Mouse (Mus musculus): ENCODE measurements around the gene Jchain. TPM values are rescaled to one million over a fixed set of nuclear protein-coding genes. Genes with fewer than 3 reads are reported as not detected.
"Not testable (repeated sequence)": the region's sequence is repeated elsewhere in the genome, so short reads cannot be mapped to it uniquely, and the experiment has no call there.

The Jchain gene
- polyA plus RNA-seq, 1 experiment from 2014 or later = 0.11 TPM

DNA sequence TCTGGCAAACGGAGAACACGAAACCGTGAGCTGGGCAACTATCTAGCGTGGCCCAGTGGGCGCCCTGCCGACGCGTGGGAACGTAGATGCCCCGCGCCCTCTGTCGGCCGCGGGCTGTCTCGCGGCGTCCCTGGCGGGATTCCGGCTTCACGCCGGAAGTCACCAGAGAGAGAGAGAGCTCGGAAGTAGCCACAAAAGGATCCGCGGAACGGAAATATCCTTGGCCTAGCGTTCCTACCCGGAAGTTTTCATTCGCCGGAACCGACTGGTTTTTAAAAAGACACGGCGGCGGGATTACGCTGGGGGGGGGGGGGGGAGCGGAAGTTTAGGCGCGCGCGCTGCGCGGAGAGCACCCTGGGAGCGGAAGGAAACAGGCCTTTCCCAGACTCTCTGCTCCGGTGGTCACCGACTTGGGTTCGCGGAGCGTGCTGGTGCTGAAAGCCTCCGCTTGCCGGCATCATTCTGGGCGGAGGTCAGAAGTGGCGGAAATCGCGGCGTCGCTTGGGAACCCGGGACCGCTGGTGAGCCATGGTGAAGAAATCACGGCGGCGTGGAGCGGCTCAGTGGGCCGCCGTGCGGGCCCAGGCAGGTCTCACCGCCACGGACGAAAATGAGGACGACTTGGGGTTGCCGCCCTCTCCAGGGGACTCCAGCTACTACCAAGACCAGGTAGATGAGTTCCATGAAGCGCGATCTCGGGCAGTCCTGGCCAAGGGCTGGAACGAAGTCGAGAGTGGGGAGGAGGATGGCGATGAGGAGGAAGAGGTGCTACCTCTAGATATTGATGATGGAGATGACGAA is 26.6 kb upstream of the Jchain start, which contains the start of gene Utp3:
TSS of gene Utp3 (plus strand) at position 377 of the 801 bp plus-strand sequence.
- Histone ChIP-seq H3K4me2 (peak within 1 kb of the TSS; percentile 91), H3K4me1 (peaks cover 27% of the 10 kb centered on the region), H3K27ac (peak within 1 kb of the TSS; percentile 90), H3K27me3 (replicated peaks) (no peaks in the 10 kb centered on the region), H3K4me3 (peak within 1 kb of the TSS; percentile 92), H3K9me3 (replicated peaks) (no peaks in the 10 kb centered on the region), H3K9ac (peak within 1 kb of the TSS; percentile 87), H3K36me3 (peaks cover 10% of the 10 kb centered on the region)
- ATAC-seq = peak; percentile 95
- WGBS (ENCODE audit: insufficient replicate concordance) = under 1% methylated on average over 76 of the region's 76 CpGs

GRCm38 (mm10) chr5:88553271-88554085 is 25.8 kb upstream of the Jchain start:
- Histone ChIP-seq H3K4me2 (peak overlapping the region; percentile 91), H3K9me3 (replicated peaks) (no peaks in the 10 kb centered on the region), H3K4me3 (peak overlapping the region; percentile 92), H3K9ac (peak overlapping the region; percentile 79), H3K4me1 (peaks cover 27% of the 10 kb centered on the region), H3K27ac (peak overlapping the region; percentile 90), H3K36me3 (peaks cover 10% of the 10 kb centered on the region), H3K27me3 (replicated peaks) (no peaks in the 10 kb centered on the region)
- ATAC-seq = peak; percentile 67
- WGBS (ENCODE audit: insufficient replicate concordance) = 2% methylated on average over 29 of the region's 29 CpGs

DNA sequence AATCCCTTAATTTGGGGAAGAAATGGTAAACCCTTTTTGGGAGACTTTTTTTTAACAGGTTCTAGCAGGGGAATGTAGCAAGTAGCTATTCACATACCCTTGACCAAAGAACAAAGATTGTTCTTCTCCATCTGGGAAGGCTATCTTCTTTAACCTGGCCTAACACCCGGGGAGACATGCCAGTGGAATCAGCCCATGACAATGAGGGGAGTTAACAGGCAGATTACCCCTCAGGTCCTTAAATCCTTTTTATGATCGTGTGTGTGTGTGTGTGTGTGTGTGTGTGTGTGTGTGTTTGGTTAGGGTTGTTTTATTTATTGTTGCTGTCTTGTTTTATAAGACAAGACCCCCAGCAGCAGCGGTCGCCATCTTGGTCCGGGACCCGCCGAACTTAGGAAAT is 17.8 kb upstream of the Jchain start:
- Histone ChIP-seq H3K27me3 (replicated peaks) (no peaks in the 10 kb centered on the region), H3K4me2 (no peak overlapping the region), H3K4me3 (no peak overlapping the region), H3K9ac (no peak overlapping the region), H3K27ac (no peak overlapping the region), H3K9me3 (replicated peaks) (no peaks in the 10 kb centered on the region), H3K4me1 (no peaks in the 10 kb centered on the region), H3K36me3 (no peaks in the 10 kb centered on the region)
- ATAC-seq = no peak
- WGBS (ENCODE audit: insufficient replicate concordance) = 71% methylated on average over 7 of the region's 7 CpGs

- not testable (repeated sequence) for H3K4me3 ChIP-seq; H3K9me3 ChIP-seq (replicated peaks); H3K27me3 ChIP-seq (replicated peaks); H3K9ac ChIP-seq; H3K27ac ChIP-seq; H3K4me2 ChIP-seq; H3K36me3 ChIP-seq; ATAC-seq; H3K4me1 ChIP-seq
- 78% methylated on average over 1 of the region's 1 CpGs for WGBS (ENCODE audit: insufficient replicate concordance)
These were observed 16.7 kb upstream of the Jchain start for GRCm38 (mm10) chr5:88544411-88544810.

DNA sequence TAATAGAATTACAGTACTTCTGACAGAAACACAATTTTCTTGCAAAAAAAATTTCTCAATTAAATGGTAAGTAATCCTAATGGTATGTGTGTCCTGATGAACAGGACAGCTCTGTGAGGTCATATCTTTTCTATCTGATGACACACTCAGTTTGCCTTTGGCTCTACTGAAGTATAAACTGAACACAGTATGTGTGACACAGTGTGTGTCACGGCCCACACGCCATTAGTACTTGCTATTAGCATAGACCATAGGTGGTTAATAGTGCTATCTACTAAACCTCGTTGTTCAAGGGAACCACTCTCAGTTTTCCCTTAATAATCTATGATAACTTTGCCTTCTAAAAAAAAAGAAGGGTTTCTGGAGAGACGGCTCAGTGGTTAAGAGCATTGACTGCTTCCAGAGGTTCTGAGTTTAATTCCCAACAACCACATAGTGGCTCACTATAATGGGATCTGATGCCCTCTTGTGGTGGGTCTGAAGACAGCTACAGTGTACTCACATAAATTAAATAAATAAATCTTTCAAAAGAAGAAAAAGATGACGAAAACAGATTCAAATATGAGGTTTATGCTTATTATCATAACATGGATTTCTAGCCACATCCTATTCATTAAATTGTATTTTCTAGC is 15.1 kb upstream of the Jchain start:
- 48% methylated on average over 5 of the region's 5 CpGs for WGBS (ENCODE audit: insufficient replicate concordance)
- no peak for ATAC-seq
- no peak overlapping the region for H3K9ac ChIP-seq
- no peaks in the 10 kb centered on the region for H3K9me3 ChIP-seq (replicated peaks)
- H3K27ac ChIP-seq = no peak overlapping the region
- H3K4me1 ChIP-seq = no peaks in the 10 kb centered on the region
- H3K4me2 ChIP-seq = no peak overlapping the region
- no peak overlapping the region for H3K4me3 ChIP-seq
- no peaks in the 10 kb centered on the region for H3K36me3 ChIP-seq
- no peaks in the 10 kb centered on the region for H3K27me3 ChIP-seq (replicated peaks)

DNA sequence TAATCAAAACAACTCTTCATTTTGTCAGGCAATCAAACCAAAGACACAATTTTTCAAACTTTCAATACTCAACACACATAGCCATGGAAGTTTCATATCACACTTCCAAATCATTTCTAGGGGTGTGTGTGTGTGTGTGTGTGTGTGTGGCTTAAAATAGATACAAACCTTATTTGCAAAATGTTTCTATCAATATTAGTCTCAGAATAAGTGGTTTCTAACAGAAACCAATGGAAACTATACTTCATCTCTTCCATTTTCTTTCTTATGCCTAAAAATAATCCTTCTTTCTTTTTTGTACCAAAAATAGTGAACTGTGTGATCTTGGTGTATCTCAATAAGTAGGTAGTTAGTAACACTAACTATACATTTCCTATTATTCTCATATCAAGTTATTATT is 13.2 kb upstream of the Jchain start:
- no peak overlapping the region for H3K4me3 ChIP-seq
- H3K27me3 ChIP-seq (replicated peaks) = no peaks in the 10 kb centered on the region
- ATAC-seq = no peak
- no peaks in the 10 kb centered on the region for H3K36me3 ChIP-seq
- no peaks in the 10 kb centered on the region for H3K9me3 ChIP-seq (replicated peaks)
- H3K4me2 ChIP-seq = no peak overlapping the region
- no peaks in the 10 kb centered on the region for H3K4me1 ChIP-seq
- H3K9ac ChIP-seq = no peak overlapping the region
- H3K27ac ChIP-seq = no peak overlapping the region

DNA sequence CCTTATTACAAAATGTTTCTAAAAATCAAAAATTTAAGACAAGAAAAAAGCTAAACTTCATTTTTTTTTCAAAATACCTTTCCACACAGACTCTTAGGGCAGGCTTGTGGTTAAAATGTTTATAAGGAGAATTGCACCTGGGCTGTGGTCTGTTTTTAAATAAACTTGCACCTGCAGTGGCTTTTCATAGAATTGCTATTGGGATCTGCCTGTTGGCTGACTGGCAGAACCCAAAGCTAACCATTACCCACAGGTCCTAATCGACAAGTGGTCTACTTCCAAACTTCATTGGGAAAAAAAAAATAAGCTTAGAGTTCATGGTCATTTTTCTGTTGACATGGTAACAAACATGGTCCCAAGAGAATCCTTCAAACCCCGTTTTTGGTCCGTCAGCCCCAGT is 7.0 kb upstream of the Jchain start:
- H3K27me3 ChIP-seq (replicated peaks) = no peaks in the 10 kb centered on the region
- ATAC-seq = no peak
- no peak overlapping the region for H3K27ac ChIP-seq
- H3K4me3 ChIP-seq = no peak overlapping the region
- no peaks in the 10 kb centered on the region for H3K4me1 ChIP-seq
- H3K36me3 ChIP-seq = no peaks in the 10 kb centered on the region
- H3K9me3 ChIP-seq (replicated peaks) = no peaks in the 10 kb centered on the region
- H3K9ac ChIP-seq = no peak overlapping the region
- H3K4me2 ChIP-seq = no peak overlapping the region
- WGBS (ENCODE audit: insufficient replicate concordance) = 70% methylated on average over 3 of the region's 3 CpGs

GRCm38 (mm10) chr5:88530908-88531307 is 3.2 kb upstream of the Jchain start:
- no peaks in the 10 kb centered on the region for H3K9me3 ChIP-seq (replicated peaks)
- H3K4me3 ChIP-seq = no peak overlapping the region
- WGBS (ENCODE audit: insufficient replicate concordance) = 53% methylated on average over 1 of the region's 1 CpGs
- no peaks in the 10 kb centered on the region for H3K27me3 ChIP-seq (replicated peaks)
- no peak overlapping the region for H3K9ac ChIP-seq
- no peak overlapping the region for H3K4me2 ChIP-seq
- no peak overlapping the region for H3K27ac ChIP-seq
- no peak for ATAC-seq
- no peaks in the 10 kb centered on the region for H3K36me3 ChIP-seq
- no peaks in the 10 kb centered on the region for H3K4me1 ChIP-seq

DNA sequence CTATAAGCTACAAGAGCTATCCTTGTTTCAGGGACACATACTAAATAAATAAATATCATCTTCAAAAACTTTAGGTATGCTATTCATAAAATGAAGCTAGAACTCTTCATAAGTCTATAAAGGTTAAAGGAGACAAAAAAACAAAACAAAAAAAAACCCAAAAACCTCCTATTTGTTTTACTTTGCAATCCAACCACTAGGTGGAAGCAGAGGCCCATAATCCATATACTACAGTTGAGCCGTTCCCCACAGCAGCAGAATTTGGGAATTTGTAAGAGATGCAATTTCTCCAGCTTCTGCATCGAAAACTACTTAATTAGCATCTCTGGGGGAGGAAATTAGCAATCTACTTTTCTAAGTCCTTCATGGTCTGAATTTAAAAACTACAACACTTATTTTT is 8.5 kb downstream of the Jchain start:
- H3K27ac ChIP-seq = no peak overlapping the region
- no peak overlapping the region for H3K9ac ChIP-seq
- ATAC-seq = no peak
- no peak overlapping the region for H3K4me3 ChIP-seq
- no peaks in the 10 kb centered on the region for H3K27me3 ChIP-seq (replicated peaks)
- H3K36me3 ChIP-seq = no peaks in the 10 kb centered on the region
- H3K4me1 ChIP-seq = no peaks in the 10 kb centered on the region
- no peak overlapping the region for H3K4me2 ChIP-seq
- no peaks in the 10 kb centered on the region for H3K9me3 ChIP-seq (replicated peaks)
- 5% methylated on average over 2 of the region's 2 CpGs for WGBS (ENCODE audit: insufficient replicate concordance)

- Histone ChIP-seq H3K4me1 (no peaks in the 10 kb centered on the region), H3K9me3 (replicated peaks) (no peaks in the 10 kb centered on the region), H3K4me3 (no peak overlapping the region), H3K4me2 (no peak overlapping the region), H3K27ac (no peak overlapping the region), H3K27me3 (replicated peaks) (no peaks in the 10 kb centered on the region), H3K9ac (no peak overlapping the region), H3K36me3 (no peaks in the 10 kb centered on the region)
- ATAC-seq = no peak
- 58% methylated on average over 1 of the region's 1 CpGs for WGBS (ENCODE audit: insufficient replicate concordance)
These were observed 18.7 kb downstream of the Jchain start for GRCm38 (mm10) chr5:88508990-88509389.

DNA sequence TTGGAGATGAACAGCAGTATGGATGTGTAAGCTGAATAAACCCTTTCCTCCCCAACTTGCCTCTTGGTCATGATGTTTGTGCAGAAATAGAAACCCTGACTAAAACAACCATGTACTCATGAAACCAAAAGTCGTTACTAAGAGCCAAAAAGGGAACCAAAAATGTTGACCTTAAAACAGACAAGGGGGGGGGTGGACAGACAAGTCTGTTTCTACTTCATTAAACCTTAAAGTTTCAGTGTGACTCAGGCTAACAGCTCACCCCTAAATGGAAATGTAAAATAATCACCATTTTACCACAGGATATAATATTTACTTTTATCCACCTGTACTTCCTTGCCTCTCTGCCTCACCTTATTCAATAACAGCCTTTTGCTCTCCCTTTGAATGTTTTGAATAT is 19.1 kb downstream of the Jchain start:
- WGBS (ENCODE audit: insufficient replicate concordance) = 48% methylated on average over 1 of the region's 1 CpGs

DNA sequence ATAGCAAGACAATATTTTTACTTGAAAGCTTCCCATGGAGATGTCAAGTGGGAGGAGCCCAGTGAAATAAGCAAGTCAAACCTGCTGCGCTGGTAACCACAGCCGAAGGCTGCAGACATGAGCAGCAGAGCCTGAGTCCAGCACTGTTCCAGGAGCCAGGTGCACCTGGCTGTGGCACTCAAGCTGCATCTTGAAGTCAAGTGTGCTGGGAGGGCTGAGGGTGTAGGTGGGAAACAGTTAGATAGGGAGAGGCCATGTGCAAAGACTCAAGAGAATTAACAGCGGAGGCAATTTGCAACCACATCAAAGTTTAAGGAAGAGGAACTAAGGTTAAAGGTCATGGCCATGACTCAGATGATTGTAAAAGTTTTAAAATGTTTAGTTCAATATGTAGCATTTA is 27.9 kb downstream of the Jchain start:
- H3K27me3 ChIP-seq (replicated peaks) = no peaks in the 10 kb centered on the region
- H3K4me2 ChIP-seq = no peak overlapping the region
- no peaks in the 10 kb centered on the region for H3K36me3 ChIP-seq
- no peak overlapping the region for H3K9ac ChIP-seq
- no peak for ATAC-seq
- H3K4me1 ChIP-seq = no peaks in the 10 kb centered on the region
- H3K4me3 ChIP-seq = no peak overlapping the region
- no peak overlapping the region for H3K27ac ChIP-seq
- WGBS (ENCODE audit: insufficient replicate concordance) = 87% methylated on average over 3 of the region's 3 CpGs
- H3K9me3 ChIP-seq (replicated peaks) = no peaks in the 10 kb centered on the region

More for the DNA sequence above, 19.1 kb downstream of the Jchain start:
- Histone ChIP-seq H3K4me2 (no peak overlapping the region), H3K9me3 (replicated peaks) (no peaks in the 10 kb centered on the region), H3K9ac (no peak overlapping the region), H3K27me3 (replicated peaks) (no peaks in the 10 kb centered on the region), H3K36me3 (no peaks in the 10 kb centered on the region), H3K27ac (no peak overlapping the region), H3K4me1 (no peaks in the 10 kb centered on the region), H3K4me3 (no peak overlapping the region)
- ATAC-seq = no peak

Data from liver, embryonic 12.5 days (tissue).